Mouse (Mus musculus): ENCODE data around the gene Ngef. TPM values are rescaled to one million over a fixed set of nuclear protein-coding genes. Genes with fewer than 3 reads are reported as not detected.

Gene Ngef
- 2.2 and 3.0 TPM in 2 replicates for polyA plus RNA-seq (2016; fragmentation: Nextera tagmentation; extraction: Ambion mirVana)

- no peak for ATAC-seq (ENCODE audit: low FRiP score)
- Histone ChIP-seq H3K27me3 (no peaks in the 10 kb centered on the region), H3K9ac (no peak within 1 kb of the TSS), H3K4me1 (peaks cover 12% of the 10 kb centered on the region), H3K4me3 (replicated peaks) (no peak within 1 kb of the TSS), H3K4me2 (no peak within 1 kb of the TSS), H3K27ac (peak within 1 kb of the TSS; percentile 19; the same call in 1 of the 2 replicates), H3K36me3 (replicated peaks) (no peaks in the 10 kb centered on the region), H3K9me3 (no peaks in the 10 kb centered on the region)
- 88% methylated on average over 6 of the region's 6 CpGs for WGBS
Measured at GRCm38 (mm10) chr1:87573800-87574215, at the start of gene Ngef. Gene Ngef (minus strand): TSS chr1:87573870.

- no peak overlapping the region for H3K4me2 ChIP-seq
- no peak overlapping the region for H3K4me3 ChIP-seq (replicated peaks)
- no peak for ATAC-seq (ENCODE audit: low FRiP score)
- H3K9ac ChIP-seq: no peak overlapping the region
- no peak overlapping the region for H3K27ac ChIP-seq
- no peaks in the 10 kb centered on the region for H3K4me1 ChIP-seq
- no peaks in the 10 kb centered on the region for H3K36me3 ChIP-seq (replicated peaks)
- no peaks in the 10 kb centered on the region for H3K27me3 ChIP-seq
- WGBS: 69% methylated on average over 3 of the region's 3 CpGs
- no peaks in the 10 kb centered on the region for H3K9me3 ChIP-seq
Measured at GRCm38 (mm10) chr1:87621858-87622279, 48.2 kb upstream of the Ngef start.

- Histone ChIP-seq H3K4me3 (replicated peaks) (no peak overlapping the region), H3K4me1 (no peaks in the 10 kb centered on the region)
Measured at GRCm38 (mm10) chr1:87621146-87621857, 47.6 kb upstream of the Ngef start.

GRCm38 (mm10) chr1:87620693-87621092 is 47.0 kb upstream of the Ngef start:
- Histone ChIP-seq H3K4me2 (no peak overlapping the region), H3K9ac (no peak overlapping the region), H3K27ac (no peak overlapping the region), H3K9me3 (no peaks in the 10 kb centered on the region), H3K4me1 (no peaks in the 10 kb centered on the region), H3K4me3 (replicated peaks) (no peak overlapping the region), H3K27me3 (no peaks in the 10 kb centered on the region), H3K36me3 (replicated peaks) (no peaks in the 10 kb centered on the region)
- no peak for ATAC-seq (ENCODE audit: low FRiP score)
- WGBS: 81% methylated on average over 6 of the region's 6 CpGs

More at GRCm38 (mm10) chr1:87621146-87621857, 47.6 kb upstream of the Ngef start:
- Histone ChIP-seq H3K9me3 (no peaks in the 10 kb centered on the region), H3K27ac (no peak overlapping the region), H3K27me3 (no peaks in the 10 kb centered on the region), H3K4me2 (no peak overlapping the region), H3K9ac (no peak overlapping the region), H3K36me3 (replicated peaks) (no peaks in the 10 kb centered on the region)
- ATAC-seq (ENCODE audit: low FRiP score): no peak
- WGBS: 85% methylated on average over 9 of the region's 9 CpGs

- no peak for ATAC-seq (ENCODE audit: low FRiP score)
Measured at GRCm38 (mm10) chr1:87620211-87620668, 46.6 kb upstream of the Ngef start, which contains the start of gene Inpp5d. Gene Inpp5d (plus strand): TSS chr1:87620312.

GRCm38 (mm10) chr1:87614576-87615295 is 41.1 kb upstream of the Ngef start:
- Histone ChIP-seq H3K27ac (no peak overlapping the region), H3K27me3 (no peaks in the 10 kb centered on the region), H3K36me3 (replicated peaks) (no peaks in the 10 kb centered on the region), H3K4me1 (no peaks in the 10 kb centered on the region), H3K4me2 (no peak overlapping the region), H3K9me3 (no peaks in the 10 kb centered on the region), H3K9ac (no peak overlapping the region), H3K4me3 (replicated peaks) (no peak overlapping the region)
- WGBS: 87% methylated on average over 2 of the region's 2 CpGs
- ATAC-seq (ENCODE audit: low FRiP score): no peak

More at GRCm38 (mm10) chr1:87620211-87620668, 46.6 kb upstream of the Ngef start, which contains the start of gene Inpp5d:
- H3K4me3 ChIP-seq (replicated peaks): no peak within 1 kb of the TSS
- H3K4me2 ChIP-seq: no peak within 1 kb of the TSS
- no peak within 1 kb of the TSS for H3K27ac ChIP-seq
- H3K9me3 ChIP-seq: no peaks in the 10 kb centered on the region
- WGBS: 88% methylated on average over 12 of the region's 12 CpGs
- H3K27me3 ChIP-seq: no peaks in the 10 kb centered on the region
- H3K9ac ChIP-seq: no peak within 1 kb of the TSS
- no peaks in the 10 kb centered on the region for H3K4me1 ChIP-seq
- no peaks in the 10 kb centered on the region for H3K36me3 ChIP-seq (replicated peaks)

- no peaks in the 10 kb centered on the region for H3K4me1 ChIP-seq
- no peak overlapping the region for H3K4me3 ChIP-seq (replicated peaks)
- ATAC-seq (ENCODE audit: low FRiP score): no peak
- H3K9me3 ChIP-seq: no peaks in the 10 kb centered on the region
- H3K9ac ChIP-seq: no peak overlapping the region
- 27% methylated on average over 7 of the region's 7 CpGs for WGBS
- no peak overlapping the region for H3K27ac ChIP-seq
- no peaks in the 10 kb centered on the region for H3K36me3 ChIP-seq (replicated peaks)
- no peak overlapping the region for H3K4me2 ChIP-seq
- no peaks in the 10 kb centered on the region for H3K27me3 ChIP-seq
Measured at GRCm38 (mm10) chr1:87608416-87609046, 34.9 kb upstream of the Ngef start.

- H3K27me3 ChIP-seq: no peaks in the 10 kb centered on the region
- 81% methylated on average over 21 of the region's 21 CpGs for WGBS
- no peak overlapping the region for H3K4me3 ChIP-seq (replicated peaks)
- no peaks in the 10 kb centered on the region for H3K4me1 ChIP-seq
- no peaks in the 10 kb centered on the region for H3K9me3 ChIP-seq
- H3K27ac ChIP-seq: no peak overlapping the region
- no peaks in the 10 kb centered on the region for H3K36me3 ChIP-seq (replicated peaks)
- ATAC-seq (ENCODE audit: low FRiP score): no peak
- no peak overlapping the region for H3K4me2 ChIP-seq
- no peak overlapping the region for H3K9ac ChIP-seq
Measured at GRCm38 (mm10) chr1:87607385-87608091, 33.9 kb upstream of the Ngef start.

- no peaks in the 10 kb centered on the region for H3K27me3 ChIP-seq
- ATAC-seq (ENCODE audit: low FRiP score): no peak
- no peaks in the 10 kb centered on the region for H3K4me1 ChIP-seq
- H3K4me3 ChIP-seq (replicated peaks): no peak overlapping the region
- no peaks in the 10 kb centered on the region for H3K9me3 ChIP-seq
- H3K36me3 ChIP-seq (replicated peaks): no peaks in the 10 kb centered on the region
- 87% methylated on average over 2 of the region's 2 CpGs for WGBS
- H3K27ac ChIP-seq: no peak overlapping the region
- no peak overlapping the region for H3K4me2 ChIP-seq
- no peak overlapping the region for H3K9ac ChIP-seq
Measured at GRCm38 (mm10) chr1:87605296-87605695, 31.6 kb upstream of the Ngef start.

- Histone ChIP-seq H3K27ac (no peak overlapping the region), H3K9ac (no peak overlapping the region), H3K4me2 (no peak overlapping the region), H3K4me1 (no peaks in the 10 kb centered on the region), H3K27me3 (no peaks in the 10 kb centered on the region), H3K36me3 (replicated peaks) (no peaks in the 10 kb centered on the region), H3K4me3 (replicated peaks) (no peak overlapping the region), H3K9me3 (no peaks in the 10 kb centered on the region)
- WGBS: 85% methylated on average over 5 of the region's 5 CpGs
- no peak for ATAC-seq (ENCODE audit: low FRiP score)
Measured at GRCm38 (mm10) chr1:87603389-87603788, 29.7 kb upstream of the Ngef start.

GRCm38 (mm10) chr1:87601801-87602200 is 28.1 kb upstream of the Ngef start:
- Histone ChIP-seq H3K9ac (no peak overlapping the region), H3K36me3 (replicated peaks) (no peaks in the 10 kb centered on the region), H3K27me3 (no peaks in the 10 kb centered on the region), H3K4me3 (replicated peaks) (no peak overlapping the region), H3K27ac (no peak overlapping the region), H3K4me1 (no peaks in the 10 kb centered on the region), H3K9me3 (no peaks in the 10 kb centered on the region), H3K4me2 (no peak overlapping the region)
- WGBS: 90% methylated on average over 2 of the region's 2 CpGs
- ATAC-seq (ENCODE audit: low FRiP score): no peak

- no peak overlapping the region for H3K4me2 ChIP-seq
- no peaks in the 10 kb centered on the region for H3K9me3 ChIP-seq
- H3K27ac ChIP-seq: no peak overlapping the region
- no peaks in the 10 kb centered on the region for H3K27me3 ChIP-seq
- ATAC-seq (ENCODE audit: low FRiP score): no peak
- H3K36me3 ChIP-seq (replicated peaks): no peaks in the 10 kb centered on the region
- no peak overlapping the region for H3K9ac ChIP-seq
- no peaks in the 10 kb centered on the region for H3K4me1 ChIP-seq
- 78% methylated on average over 7 of the region's 7 CpGs for WGBS
- no peak overlapping the region for H3K4me3 ChIP-seq (replicated peaks)
Measured at GRCm38 (mm10) chr1:87600533-87600932, 26.9 kb upstream of the Ngef start.
